ENCODE assay signal across 10 mouse cellular contexts in the genomic region with DNA sequence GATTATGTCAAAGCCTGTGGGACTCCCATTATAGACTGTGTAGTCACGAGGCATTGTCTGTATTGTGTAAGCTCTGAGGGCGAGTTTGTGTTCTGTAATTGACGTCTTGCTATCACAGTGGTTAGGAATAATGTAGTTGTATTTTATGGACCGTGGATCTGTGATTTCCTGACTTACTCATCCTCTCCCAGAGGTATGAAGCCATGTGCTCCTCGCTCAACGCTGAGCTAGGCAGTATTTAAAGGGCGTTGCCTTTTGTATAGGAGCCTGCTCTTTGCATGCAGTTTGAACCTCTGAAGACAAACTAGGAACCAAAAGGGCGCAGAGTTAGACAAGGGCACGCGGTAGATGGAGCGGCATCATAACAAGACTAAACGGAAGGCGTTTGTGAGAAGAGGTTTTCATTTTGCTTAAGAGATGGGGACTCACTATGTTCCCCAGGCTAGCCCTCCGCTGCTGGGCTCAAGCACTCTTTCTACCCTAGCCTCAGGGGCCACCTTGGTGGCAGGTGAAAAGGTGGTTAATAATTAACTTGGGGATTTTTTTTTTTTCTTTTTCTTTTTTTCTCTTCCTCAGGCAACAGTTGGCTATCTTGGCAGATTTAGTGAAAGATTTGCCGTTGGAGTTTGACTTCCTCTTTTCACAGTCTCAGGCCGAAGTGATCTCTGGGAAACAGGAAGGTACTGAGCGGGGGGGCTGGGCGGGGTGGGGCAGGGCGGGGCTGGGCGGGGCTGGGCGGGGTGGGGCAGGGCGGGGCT. TPM values are rescaled to one million over a fixed set of nuclear protein-coding genes. Genes with fewer than 3 reads are reported as not detected.
DNase-seq lines count a peak whose midpoint lies in the region; ATAC-seq and TF ChIP-seq lines count a peak whose summit lies in the region.
"Had no signal": no experiment of that assay in that cellular context is flagged by ENCODE, and none has a peak within 500 bp of the region (broad histone marks: within the 10 kb centered on the region; RNA-seq: fewer than 3 reads in every experiment).

No protein-coding gene starts in this region.

- H3K36me3 ChIP-seq in ES-Bruce4 (ENCODE audit: control insufficient read depth, insufficient read depth, low read length, poor library complexity, severe bottlenecking) = no peaks in the 10 kb centered on the region
- no peaks in the 10 kb centered on the region; the same call in 1 of the 2 replicates for H3K36me3 ChIP-seq in kidney, adult 2 months (ENCODE audit: control insufficient read depth, insufficient read depth, low read length)
- H3K36me3 ChIP-seq in midbrain, embryonic 15.5 days (replicated peaks) = peaks cover 4% of the 10 kb centered on the region; the same call in 1 of the 2 replicates

- no peak for TF ChIP-seq EP300 in ES-Bruce4 (IDR thresholded peaks at IDR 0.05; ENCODE audit: insufficient read depth, low read depth, low read length)

- TF ChIP-seq CTCF in ES-Bruce4 (IDR thresholded peaks at IDR 0.05; ENCODE audit: low read depth, low read length) = no peak
- TF ChIP-seq CTCF in kidney, adult 2 months (conservative IDR thresholded peaks at IDR 0.05; ENCODE audit: insufficient read depth, insufficient read length, low read depth, low read length) = no peak

- H3K9ac ChIP-seq in ES-Bruce4 (ENCODE audit: low read depth, poor library complexity, severe bottlenecking) = 0 out of 2 replicates have a peak overlapping the region, but pooled peaks have one; percentile 34
- H3K9ac ChIP-seq in midbrain, embryonic 15.5 days = no peak overlapping the region
- H3K9ac ChIP-seq: embryonic facial prominence, embryonic 12.5 days; neural tube, embryonic 12.5 days had no signal

- no peak for TF ChIP-seq POLR2A in ES-Bruce4 (IDR thresholded peaks at IDR 0.05; ENCODE audit: insufficient read depth, low read length)
- TF ChIP-seq POLR2A in kidney, adult 2 months (IDR thresholded peaks at IDR 0.05; ENCODE audit: low read depth, low read length) = no peak

- H3K4me3 ChIP-seq in ES-Bruce4 (ENCODE audit: low read depth, low read length) = peak overlapping the region; percentile 53; the same call in 1 of the 2 replicates
- H3K4me3 ChIP-seq in kidney, adult 2 months (ENCODE audit: insufficient read depth, low read depth, low read length) = no peak overlapping the region
- H3K4me3 ChIP-seq in midbrain, embryonic 15.5 days = no peak overlapping the region
- H3K4me3 ChIP-seq: embryonic facial prominence, embryonic 12.5 days; neural tube, embryonic 12.5 days had no signal

- H3K9me3 ChIP-seq in ES-Bruce4 (replicated peaks; ENCODE audit: control insufficient read depth, insufficient read depth, low read length, poor library complexity, severe bottlenecking) = no peaks in the 10 kb centered on the region
- H3K9me3 ChIP-seq in midbrain, embryonic 15.5 days = no peaks in the 10 kb centered on the region
- H3K9me3 ChIP-seq: embryonic facial prominence, embryonic 12.5 days; neural tube, embryonic 12.5 days had no signal

- no peak for ATAC-seq in erythroid progenitor cell, adult 5-6 weeks (replicated peaks; ENCODE audit: low FRiP score, poor library complexity, severe bottlenecking)
- ATAC-seq in midbrain, embryonic 15.5 days (replicated peaks) = no peak

- H3K27ac ChIP-seq in ES-Bruce4 (ENCODE audit: insufficient read depth, low read length) = peak overlapping the region; percentile 9; the same call in 1 of the 2 replicates
- H3K27ac ChIP-seq in kidney, adult 2 months (ENCODE audit: insufficient read depth, low read depth, low read length) = peak overlapping the region; percentile 39; the same call in 1 of the 2 replicates
- H3K27ac ChIP-seq in midbrain, embryonic 15.5 days = no peak overlapping the region
- H3K27ac ChIP-seq: embryonic facial prominence, embryonic 12.5 days; neural tube, embryonic 12.5 days had no signal

- no peaks in the 10 kb centered on the region for H3K27me3 ChIP-seq in ES-Bruce4 (ENCODE audit: control insufficient read depth, insufficient read depth, low read length, poor library complexity, severe bottlenecking)
- H3K27me3 ChIP-seq in kidney, adult 2 months (replicated peaks; ENCODE audit: control insufficient read depth, insufficient read depth, low read length) = no peaks in the 10 kb centered on the region
- no peaks in the 10 kb centered on the region for H3K27me3 ChIP-seq in midbrain, embryonic 15.5 days (replicated peaks)
- H3K27me3 ChIP-seq: embryonic facial prominence, embryonic 12.5 days; neural tube, embryonic 12.5 days had no signal

- H3K4me1 ChIP-seq in ES-Bruce4 (ENCODE audit: control insufficient read depth, insufficient read depth, low read length) = no peaks in the 10 kb centered on the region
- H3K4me1 ChIP-seq in kidney, adult 2 months (ENCODE audit: control insufficient read depth, insufficient read depth, low read length) = peaks cover 8% of the 10 kb centered on the region; the same call in 1 of the 2 replicates
- no peaks in the 10 kb centered on the region for H3K4me1 ChIP-seq in midbrain, embryonic 15.5 days
- H3K4me1 ChIP-seq: embryonic facial prominence, embryonic 12.5 days; neural tube, embryonic 12.5 days had no signal

- DNase-seq in A20 (ENCODE audit: low read depth, low spot score) = peak; percentile 89
- DNase-seq in kidney, adult 2 months = peak; percentile 60
- peak; percentile 18 to 34 for DNase-seq in monocyte, adult 2 months (ENCODE audit: low read depth in 1 of 2, low spot score in 2 of 2)
- DNase-seq in urinary bladder, postnatal 36 days (ENCODE audit: low spot score in 2 of 2) = no peak
- DNase-seq in retina, embryonic 14.5 days (ENCODE audit: low spot score) = no peak

- WGBS in kidney, adult 2 months = 48% methylated on average over 22 of the region's 22 CpGs
- 58% methylated on average over 22 of the region's 22 CpGs for WGBS in midbrain, embryonic 15.5 days

- no peak overlapping the region for H3K4me2 ChIP-seq in midbrain, embryonic 15.5 days
- H3K4me2 ChIP-seq: embryonic facial prominence, embryonic 12.5 days; neural tube, embryonic 12.5 days had no signal

RNA-seq across cellular contexts. Expression of gene Entpd7, which starts 21.9 kb away (rescaled TPM):
- polyA plus RNA-seq in ES-Bruce4 (2011; ENCODE audit: insufficient read depth, insufficient read length, low read depth, missing spikeins) = 6.5 and 8.8 TPM in 2 replicates
- 6.1 and 6.5 TPM in 2 replicates for polyA plus RNA-seq in kidney, adult 2 months (2012; rRNA removed)
- total RNA-seq in erythroid progenitor cell, adult 5-6 weeks (2015; ENCODE audit: low replicate concordance) = 3.8 and 5.4 TPM in 2 replicates
- total RNA-seq in erythroid progenitor cell, adult 5-6 weeks (2017; ENCODE audit: low replicate concordance) = 0.38 and 1.5 TPM in 2 replicates
- polyA plus RNA-seq in midbrain, embryonic 15.5 days (2015; fragmentation: Nextera tagmentation; extraction: Ambion mirVana) = 7.8 and 10.4 TPM in 2 replicates

RNA-seq across cellular contexts. Expression of gene Slc25a28, which starts 36.7 kb away (rescaled TPM):
- 31.2 and 38.0 TPM in 2 replicates for polyA plus RNA-seq in ES-Bruce4 (2011; ENCODE audit: insufficient read depth, insufficient read length, low read depth, missing spikeins)
- 83.2 and 93.1 TPM in 2 replicates for polyA plus RNA-seq in kidney, adult 2 months (2012; rRNA removed)
- total RNA-seq in erythroid progenitor cell, adult 5-6 weeks (2015; ENCODE audit: low replicate concordance) = 16.3 and 25.9 TPM in 2 replicates
- total RNA-seq in erythroid progenitor cell, adult 5-6 weeks (2017; ENCODE audit: low replicate concordance) = 8.5 and 17.5 TPM in 2 replicates
- polyA plus RNA-seq in midbrain, embryonic 15.5 days (2015; fragmentation: Nextera tagmentation; extraction: Ambion mirVana) = 14.4 and 16.7 TPM in 2 replicates

RNA-seq across cellular contexts. Expression of gene Cutc, which starts 41.5 kb away (rescaled TPM):
- polyA plus RNA-seq in ES-Bruce4 (2011; ENCODE audit: insufficient read depth, insufficient read length, low read depth, missing spikeins) = 8.0 and 10.5 TPM in 2 replicates
- 10.2 and 12.7 TPM in 2 replicates for polyA plus RNA-seq in kidney, adult 2 months (2012; rRNA removed)
- total RNA-seq in erythroid progenitor cell, adult 5-6 weeks (2015; ENCODE audit: low replicate concordance) = 5.0 and 10.8 TPM in 2 replicates
- total RNA-seq in erythroid progenitor cell, adult 5-6 weeks (2017; ENCODE audit: low replicate concordance) = 1.8 TPM in 1 of 2 replicates, not detected in the other
- 6.9 and 7.4 TPM in 2 replicates for polyA plus RNA-seq in midbrain, embryonic 15.5 days (2015; fragmentation: Nextera tagmentation; extraction: Ambion mirVana)

RNA-seq across cellular contexts. Expression of gene Cox15, which starts 41.5 kb away (rescaled TPM):
- polyA plus RNA-seq in ES-Bruce4 (2011; ENCODE audit: insufficient read depth, insufficient read length, low read depth, missing spikeins) = 29.9 and 31.0 TPM in 2 replicates
- 25.5 and 28.4 TPM in 2 replicates for polyA plus RNA-seq in kidney, adult 2 months (2012; rRNA removed)
- total RNA-seq in erythroid progenitor cell, adult 5-6 weeks (2015; ENCODE audit: low replicate concordance) = 2.2 and 2.5 TPM in 2 replicates
- total RNA-seq in erythroid progenitor cell, adult 5-6 weeks (2017; ENCODE audit: low replicate concordance) = 6.2 and 13.8 TPM in 2 replicates
- polyA plus RNA-seq in midbrain, embryonic 15.5 days (2015; fragmentation: Nextera tagmentation; extraction: Ambion mirVana) = 12.8 and 14.2 TPM in 2 replicates

Comparison
In these comparisons a context has a peak if more than half of its experiments do, and no peak if none do; other contexts are left out.
1. DNase-seq: peak in A20 (single experiment), kidney, adult 2 months (single experiment) and monocyte, adult 2 months (2 of 2); none in urinary bladder, postnatal 36 days (0 of 2) and retina, embryonic 14.5 days (single experiment).